Mouse (Mus musculus) cerebellum, postnatal 4 days (tissue): ENCODE results near the gene Gja5.

ENCODE experiments used
- DNase-seq, 2 experiments: peaks; one replicate each; pipeline ENCODE4 v3.0.0; 2022; ENCODE audit warnings: low spot score in 2 of 2, mixed read lengths in 1 of 2

The Gja5 gene

GRCm38 (mm10) chr3:96904393-96904792 is at the start of gene Gja5:
Gja5 (plus strand) TSS chr3:96904693.
- no peak for DNase-seq

GRCm38 (mm10) chr3:96855833-96856232 is 48.7 kb upstream of the Gja5 start:
- DNase-seq = no peak

GRCm38 (mm10) chr3:96860498-96860897 is 44.0 kb upstream of the Gja5 start:
- DNase-seq = no peak

GRCm38 (mm10) chr3:96867863-96868262 is 36.6 kb upstream of the Gja5 start:
- no peak for DNase-seq

- DNase-seq = no peak
These were observed 35.9 kb upstream of the Gja5 start for GRCm38 (mm10) chr3:96868566-96868965.

GRCm38 (mm10) chr3:96869091-96869490 is 35.4 kb upstream of the Gja5 start:
- no peak for DNase-seq

GRCm38 (mm10) chr3:96870270-96870669 is 34.2 kb upstream of the Gja5 start:
- DNase-seq = no peak

- no peak for DNase-seq
These were observed 33.4 kb upstream of the Gja5 start for GRCm38 (mm10) chr3:96871070-96871469.

- DNase-seq = no peak
These were observed 32.0 kb upstream of the Gja5 start for GRCm38 (mm10) chr3:96872501-96872900.

GRCm38 (mm10) chr3:96874808-96875571 is 29.5 kb upstream of the Gja5 start:
- DNase-seq = no peak

- DNase-seq = no peak
These were observed 25.0 kb upstream of the Gja5 start for GRCm38 (mm10) chr3:96879536-96879935.

GRCm38 (mm10) chr3:96880385-96880784 is 24.1 kb upstream of the Gja5 start:
- DNase-seq = no peak

GRCm38 (mm10) chr3:96881557-96881956 is 22.9 kb upstream of the Gja5 start:
- no peak for DNase-seq

GRCm38 (mm10) chr3:96882061-96882849 is 22.2 kb upstream of the Gja5 start:
- DNase-seq = no peak

GRCm38 (mm10) chr3:96883690-96884089 is 20.8 kb upstream of the Gja5 start:
- DNase-seq = no peak

GRCm38 (mm10) chr3:96902336-96902999 is 2.0 kb upstream of the Gja5 start:
- no peak for DNase-seq

GRCm38 (mm10) chr3:96904851-96905541 is 503 bp downstream of the Gja5 start, which contains the start of gene Gpr89:
Gpr89 (minus strand) TSS chr3:96905346.
- peak; percentile 95 to 96 for DNase-seq

GRCm38 (mm10) chr3:96905592-96905991 is 1.1 kb downstream of the Gja5 start:
- DNase-seq = no peak

- DNase-seq = no peak
These were observed 16.5 kb downstream of the Gja5 start for GRCm38 (mm10) chr3:96920991-96921390.

GRCm38 (mm10) chr3:96924631-96925030 is 20.1 kb downstream of the Gja5 start:
- no peak for DNase-seq

- no peak for DNase-seq
These were observed 21.4 kb downstream of the Gja5 start, which contains the start of gene Gja8 for GRCm38 (mm10) chr3:96925920-96926319. Gja8 (minus strand) TSS chr3:96926020.

GRCm38 (mm10) chr3:96931261-96931681 is 26.8 kb downstream of the Gja5 start:
- DNase-seq = no peak
